Mouse (Mus musculus) frontal cortex, postnatal 36 days (tissue): ENCODE data around the gene Lrrc31.
A peak's percentile ranks its signal among the peaks of the same experiment; 100 is the strongest.

Experiments used
- DNase-seq, 2 experiments: peaks; one replicate each; pipeline ENCODE4 v3.0.0; 2022; ENCODE audit warnings: low spot score in 2 of 2

Gene Lrrc31

DNA sequence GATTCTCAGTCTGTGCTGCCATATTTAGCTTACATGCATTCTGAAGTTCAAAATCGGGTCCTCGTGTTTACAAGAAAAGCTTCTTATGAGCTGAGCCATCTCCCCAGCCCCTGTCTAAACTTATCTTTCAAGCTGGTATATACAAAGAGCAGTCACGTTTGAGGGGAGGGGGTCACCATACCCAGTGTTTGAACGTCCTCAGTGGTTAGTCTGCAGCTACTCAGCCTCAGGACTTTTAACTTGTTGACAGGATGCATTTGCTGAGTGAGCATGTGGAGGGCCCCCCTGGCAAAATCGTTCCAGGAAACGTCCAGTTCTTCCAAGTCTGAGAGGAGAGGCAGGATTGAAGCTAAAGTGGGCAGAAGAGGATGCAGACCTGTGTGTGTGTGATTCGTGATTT, 8.7 kb downstream of the Lrrc31 start:
- no peak for DNase-seq

DNA sequence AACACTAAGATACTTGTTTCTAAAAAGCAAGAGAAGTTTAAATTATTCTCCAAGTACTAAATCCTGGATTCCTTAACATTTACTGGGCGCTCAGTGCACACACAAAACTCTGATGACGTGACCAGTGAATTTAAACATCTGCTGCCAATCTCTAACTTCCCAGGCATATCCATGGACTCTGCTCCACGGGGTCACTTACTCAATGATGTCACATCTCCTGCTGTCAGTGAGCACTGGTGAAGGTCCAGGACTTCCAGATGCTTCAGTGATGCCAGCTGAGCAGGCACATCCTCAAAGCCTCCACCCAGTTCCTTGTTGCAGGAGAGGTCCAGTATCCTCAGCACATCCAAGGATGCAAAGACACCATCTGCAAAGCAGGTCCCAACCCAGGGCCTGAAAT, 12.4 kb downstream of the Lrrc31 start:
- no peak for DNase-seq

DNA sequence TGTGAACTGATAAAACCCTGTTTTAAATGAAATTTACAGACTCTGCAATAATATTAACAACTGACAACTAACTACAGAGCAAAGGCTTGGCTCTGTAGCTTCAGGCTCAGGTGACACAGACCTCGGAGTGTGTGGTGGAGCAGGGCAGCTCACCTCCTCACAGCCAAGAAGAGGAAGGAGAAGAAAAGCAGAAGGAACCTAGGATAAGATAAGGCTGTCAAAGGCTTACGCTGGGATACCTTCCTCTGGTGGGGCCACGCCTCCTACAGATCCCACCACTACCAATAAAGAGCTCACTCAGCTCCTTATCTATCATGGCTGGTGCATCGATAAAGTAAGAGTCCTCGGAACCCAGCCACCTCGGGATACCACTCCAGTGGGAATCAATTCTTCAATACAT, 16.5 kb downstream of the Lrrc31 start:
- DNase-seq = no peak

DNA sequence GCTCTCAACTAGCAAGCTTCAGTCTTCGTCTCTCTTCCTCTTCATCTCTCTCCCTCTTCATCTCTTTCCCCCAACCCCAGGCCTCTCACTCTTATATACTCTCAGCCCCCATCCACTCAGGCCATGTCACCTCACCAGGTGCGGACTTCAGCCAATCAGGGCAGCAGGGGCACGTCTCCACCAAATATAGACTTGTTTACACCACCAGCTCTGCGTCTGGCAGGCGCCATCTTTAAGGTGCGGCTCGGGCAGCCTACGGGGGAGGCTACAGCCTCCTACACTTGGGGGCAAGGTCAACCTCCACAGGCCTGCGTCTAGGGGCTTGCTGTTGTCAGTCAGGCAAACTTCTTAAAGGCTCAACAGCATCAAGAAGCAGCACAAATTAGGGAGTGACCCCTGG, 41.2 kb downstream of the Lrrc31 start:
- no peak for DNase-seq

DNA sequence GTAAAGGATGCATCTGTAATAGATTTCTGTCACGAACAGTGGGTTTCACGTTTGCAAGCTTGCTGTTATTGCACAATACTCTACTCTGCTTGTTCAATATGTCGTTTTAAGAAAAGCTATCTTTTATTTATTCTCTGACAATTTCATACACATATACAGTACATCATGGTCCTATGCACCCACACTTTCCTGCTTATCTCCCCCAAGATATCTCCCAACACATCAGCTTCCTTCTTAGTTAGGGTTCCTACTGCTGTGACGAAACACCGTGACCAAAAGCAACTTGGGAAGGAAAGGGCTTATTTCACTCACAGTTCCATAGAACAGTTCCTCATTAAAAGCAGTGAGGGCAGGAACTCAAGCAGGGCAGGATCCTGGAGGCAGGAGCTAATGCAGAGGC, 43.7 kb downstream of the Lrrc31 start:
- DNase-seq = no peak

DNA sequence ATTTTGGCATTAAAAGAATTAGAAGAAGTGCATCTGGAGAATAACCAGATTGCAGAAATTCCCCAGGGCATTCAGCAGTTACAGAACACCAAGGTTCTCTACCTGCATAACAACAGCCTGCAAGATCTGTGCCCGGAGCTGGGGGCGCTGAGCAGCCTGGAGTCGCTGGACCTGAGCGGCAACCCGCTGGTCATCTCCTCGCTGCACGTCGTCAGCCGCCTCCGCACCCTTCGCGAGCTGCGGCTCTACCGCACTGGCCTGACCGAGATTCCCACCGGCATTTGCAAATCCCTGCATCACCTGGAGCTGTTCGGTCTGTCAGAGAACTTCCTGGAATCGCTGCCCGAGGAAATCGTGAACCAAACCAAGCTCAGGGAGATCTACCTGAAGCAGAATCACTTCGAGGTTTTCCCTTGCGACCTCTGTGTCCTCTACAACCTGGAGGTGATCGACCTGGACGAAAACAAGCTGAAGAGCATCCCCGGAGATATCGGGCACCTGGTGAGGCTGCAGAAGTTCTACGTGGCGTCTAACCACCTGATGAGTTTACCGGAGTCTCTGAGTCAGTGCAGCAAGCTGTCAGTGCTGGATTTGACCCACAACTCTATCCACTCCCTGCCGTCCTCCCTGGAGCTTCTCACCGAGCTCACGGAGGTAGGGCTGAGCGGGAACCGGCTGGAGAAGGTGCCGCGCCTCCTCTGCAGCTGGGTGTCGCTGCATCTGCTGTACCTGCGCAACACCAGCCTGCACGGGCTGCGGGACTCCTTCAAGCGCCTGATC, 49.4 kb downstream of the Lrrc31 start:
- peak in 1 of 2 experiments; percentile 7 for DNase-seq

DNA sequence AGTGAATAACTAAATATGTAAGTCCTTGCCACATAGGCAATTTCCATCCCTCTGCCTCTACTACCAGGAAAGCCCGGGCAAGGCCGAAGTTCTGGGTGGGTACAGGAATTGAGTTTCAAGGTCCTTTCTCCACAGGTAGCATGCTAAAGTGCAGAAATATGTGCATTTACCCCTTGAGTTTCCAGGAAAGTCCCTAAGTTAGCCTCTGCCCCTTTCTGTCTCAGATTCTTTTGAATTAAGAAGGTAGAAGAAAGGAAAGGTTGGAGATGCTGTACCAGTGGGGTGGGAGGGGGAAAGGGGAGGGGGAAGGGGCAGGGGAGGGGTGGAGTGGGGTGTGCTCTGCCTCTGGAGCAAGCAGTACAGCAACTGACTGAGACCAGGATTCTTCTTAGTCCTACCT, 51.2 kb downstream of the Lrrc31 start:
- no peak for DNase-seq

DNA sequence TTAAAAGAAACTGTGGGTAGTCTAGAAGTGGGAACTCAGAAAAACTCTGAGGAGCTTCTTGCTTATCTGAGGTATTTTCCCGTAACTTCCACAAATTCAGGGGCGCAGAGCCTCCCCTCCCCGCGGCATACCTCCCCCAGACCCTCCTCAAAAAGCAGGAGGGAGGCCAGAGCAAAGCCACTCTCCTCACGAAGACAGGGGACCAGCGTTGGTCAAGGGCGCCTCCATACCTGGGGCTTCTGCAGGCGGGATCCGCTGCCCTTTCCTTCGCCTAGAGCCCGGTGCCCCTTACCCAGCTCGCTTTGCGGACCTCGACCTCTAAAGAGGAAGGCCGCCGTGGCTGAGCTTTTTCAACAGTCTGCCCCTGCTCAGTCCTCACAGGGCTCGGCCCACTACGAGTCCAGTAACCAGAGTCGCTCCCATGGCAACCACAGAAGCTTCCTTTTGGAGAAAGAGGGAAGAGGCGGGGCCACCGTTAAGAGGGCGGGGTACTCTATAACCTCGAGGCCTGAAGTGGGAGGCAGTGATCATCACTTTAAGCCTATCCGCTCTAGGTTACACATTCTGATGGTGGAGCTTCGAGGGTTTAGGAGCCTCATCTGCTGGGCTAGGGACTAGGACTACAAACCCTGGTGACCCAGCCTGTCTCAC, 52.1 kb downstream of the Lrrc31 start, which contains the start of gene Lrrc34:
TSS of gene Lrrc34 (minus strand) at position 430 of the 651 bp plus-strand sequence.
- DNase-seq = no peak

DNA sequence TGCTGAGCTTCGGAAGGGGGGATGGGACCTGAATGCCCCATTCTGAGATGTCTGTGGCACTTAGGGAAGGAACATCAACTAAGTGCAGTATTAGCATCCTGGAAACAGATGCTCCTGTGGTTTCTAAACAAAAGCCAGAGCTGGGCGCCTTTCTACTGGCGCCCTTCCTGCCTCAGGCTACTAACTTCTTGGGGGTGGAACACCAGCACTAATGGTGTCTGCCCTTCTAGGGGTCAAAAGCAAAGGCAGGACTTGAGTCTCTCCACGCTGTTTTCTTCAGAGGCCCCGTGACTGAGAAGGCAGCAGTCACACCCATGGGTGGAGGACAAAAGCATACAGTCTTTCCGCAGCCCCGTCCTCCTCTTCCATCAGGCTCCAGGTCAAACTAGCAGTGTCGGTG, 52.9 kb downstream of the Lrrc31 start:
- no peak for DNase-seq

DNA sequence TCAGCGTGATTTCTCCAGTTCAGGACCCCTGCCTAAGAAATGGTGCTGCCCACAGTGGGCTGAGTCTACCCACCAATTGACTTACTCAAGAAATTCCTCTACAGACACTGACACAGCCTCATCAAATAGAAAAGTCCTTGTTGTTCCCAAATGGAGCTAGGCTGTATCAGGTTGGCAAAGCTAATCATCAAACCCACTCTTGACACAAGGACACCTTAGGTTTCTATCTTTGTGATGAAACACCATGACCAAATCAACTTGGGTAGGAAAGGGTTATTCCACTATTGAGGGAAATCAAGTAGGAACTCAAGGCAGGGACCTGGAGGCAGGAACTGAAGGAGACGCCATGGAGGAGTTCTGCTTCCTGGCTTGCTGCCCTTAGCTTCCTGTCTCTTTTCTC, 55.4 kb downstream of the Lrrc31 start, which contains the start of gene Lrriq4:
TSS of gene Lrriq4 (plus strand) at position 301 of the 400 bp plus-strand sequence.
- DNase-seq = no peak

DNA sequence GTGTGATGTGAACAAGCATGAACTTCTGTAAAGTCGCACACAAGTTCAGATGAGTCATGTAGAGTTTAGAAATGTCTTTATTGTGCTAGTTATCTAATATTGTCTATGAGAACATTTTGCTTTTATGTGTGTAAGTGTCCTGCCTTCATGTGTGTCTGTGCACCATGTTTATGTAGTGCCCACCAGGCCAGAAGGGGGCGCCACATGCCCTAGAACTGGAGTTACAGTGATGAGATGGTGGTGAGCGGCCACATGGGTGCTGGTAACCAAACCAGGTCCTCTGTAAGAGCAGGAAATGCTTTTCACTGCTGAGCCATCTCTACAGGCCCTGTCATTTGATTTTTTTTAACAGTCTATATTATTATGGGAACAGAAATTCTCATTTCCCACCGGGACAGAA, 64.0 kb downstream of the Lrrc31 start:
- DNase-seq = no peak

DNA sequence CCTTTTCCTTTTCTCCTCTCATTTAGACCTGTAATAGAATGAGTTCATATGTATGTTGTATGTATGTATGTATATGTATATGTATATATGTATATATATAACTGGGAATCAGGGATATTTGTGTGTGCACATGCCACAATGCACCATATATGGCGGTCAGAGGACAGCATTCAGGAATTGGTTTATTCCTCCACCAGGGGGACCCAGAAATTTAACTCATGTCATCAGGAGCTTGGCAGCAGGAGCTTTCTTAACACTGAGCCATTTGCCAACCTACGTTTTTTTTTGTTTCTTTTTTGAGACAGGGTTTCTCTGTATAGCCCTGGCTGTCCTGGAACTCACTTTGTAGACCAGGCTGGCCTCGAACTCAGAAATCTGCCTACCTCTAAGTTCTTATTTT, 66.0 kb downstream of the Lrrc31 start:
- DNase-seq = no peak
